Mouse (Mus musculus) macrophage (primary cell): ENCODE measurements around the gene Dis3l2. TPM values are rescaled to one million over a fixed set of nuclear protein-coding genes. Genes with fewer than 3 reads are reported as not detected.
A peak's percentile ranks its signal among the peaks of the same experiment; 100 is the strongest.

ENCODE experiments used
- H3K27ac ChIP-seq: fragments of 350-480 bp; formaldehyde crosslinking; 2 replicates; pipeline ENCODE4 v1.9.0; 2021
- H3K36me3 ChIP-seq: fragments of 350-480 bp; formaldehyde crosslinking; 2 replicates; pipeline ENCODE4 v1.9.0; 2021; ENCODE audit errors: inconsistent target
- H3K4me3 ChIP-seq: fragments of 350-480 bp; formaldehyde crosslinking; 2 replicates; pipeline ENCODE4 v1.9.0; 2021; ENCODE audit errors: inconsistent target
- H3K79me2 ChIP-seq: fragments of 350-480 bp; formaldehyde crosslinking; 2 replicates; pipeline ENCODE4 v1.9.0; 2021; ENCODE audit errors: inconsistent target
- WGBS: methylation state at CpG from one replicate; pipeline ENCODE4 v1.1.7; 2026; ENCODE audit warnings: inconsistent platforms; ENCODE audit not compliant: missing documents; 5-methylcytosine and 5-hydroxymethylcytosine counted together
- polyA plus RNA-seq: library from polyadenylated mRNA; stranded (reverse); fragments of 250-400 nt; gene quantifications from 3 replicates; pipeline ENCODE4 v1.2.4, GENCODE M21; 2018; ENCODE audit warnings: inconsistent platforms
- total RNA-seq, 78 experiments: library from RNA; depleted of rRNA; stranded (reverse); fragments of 250-400 nt; gene quantifications; 1 replicate in 9 of 78; 2 replicates in 24 of 78; 3 replicates in 43 of 78; 4 replicates in 2 of 78; pipeline ENCODE4 v1.2.4; 2018; ENCODE audit warnings: inconsistent platforms in 56 of 78

Dis3l2 gene
- total RNA-seq (2018; cell fraction: chromatin; rRNA removed) = 100 to 1,000 TPM in 10 of 26 experiments, 10 to 100 TPM in 16; 46.2 to 124 (median 93.1) TPM
- total RNA-seq (2018; cell fraction: cytosol; rRNA removed) = 10 to 100 TPM; 10.6 to 19.2 (median 14.7) TPM
- total RNA-seq (2018; cell fraction: nucleus; rRNA removed) = 10 to 100 TPM; 24.0 to 98.8 (median 46.6) TPM
- 11.4 to 14.0 TPM (median 11.9 TPM) in 3 replicates for polyA plus RNA-seq

DNA sequence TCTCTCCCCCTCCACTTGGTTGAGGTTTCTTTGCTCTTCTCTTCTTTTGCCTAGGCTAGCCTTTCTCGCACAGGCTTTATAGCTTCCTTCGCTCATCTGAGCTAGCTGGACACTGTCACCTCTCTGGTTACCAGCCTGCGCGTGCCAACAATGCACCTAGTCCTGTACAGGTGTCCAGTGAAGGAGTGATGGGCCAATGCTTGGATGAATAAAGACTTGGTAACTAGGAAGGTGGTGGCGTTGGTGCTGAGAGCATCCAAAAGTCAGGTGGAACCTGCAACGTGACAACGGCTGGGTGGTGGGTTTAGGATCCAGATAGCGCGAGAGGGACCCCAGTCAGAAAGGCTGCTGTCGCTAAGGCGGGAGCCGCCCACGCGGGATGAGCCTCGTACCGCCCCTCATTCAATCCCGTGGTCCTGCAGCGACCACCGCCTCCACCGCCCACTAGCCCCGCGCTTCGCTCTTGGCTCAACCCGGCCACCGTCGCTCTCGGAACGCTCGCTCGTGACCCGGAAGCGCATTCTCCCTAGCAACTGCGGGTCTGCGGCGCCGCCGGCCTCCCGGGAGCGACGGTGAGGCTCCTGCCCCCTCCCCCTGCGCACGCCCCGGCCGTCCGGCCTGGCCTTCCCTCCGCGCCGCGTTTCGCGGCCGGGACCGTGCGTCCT lies at the start of gene Dis3l2:
Gene Dis3l2 (plus strand): TSS at position 509 of the 665 bp plus-strand sequence.
- H3K4me3 ChIP-seq = peak within 1 kb of the TSS; percentile 78
- WGBS = 4% methylated on average over 46 of the region's 54 CpGs
- peaks cover 19% of the 10 kb centered on the region; the same call in 1 of the 2 replicates for H3K79me2 ChIP-seq
- H3K36me3 ChIP-seq = no peaks in the 10 kb centered on the region
- H3K27ac ChIP-seq = no peak within 1 kb of the TSS

- no peaks in the 10 kb centered on the region for H3K79me2 ChIP-seq
- no peak overlapping the region for H3K27ac ChIP-seq
- no peak overlapping the region for H3K4me3 ChIP-seq
- 93% methylated on average over 5 of the region's 5 CpGs for WGBS
- no peaks in the 10 kb centered on the region for H3K36me3 ChIP-seq
Measured at GRCm38 (mm10) chr1:86657071-86657470, 46.5 kb upstream of the Dis3l2 start.

DNA sequence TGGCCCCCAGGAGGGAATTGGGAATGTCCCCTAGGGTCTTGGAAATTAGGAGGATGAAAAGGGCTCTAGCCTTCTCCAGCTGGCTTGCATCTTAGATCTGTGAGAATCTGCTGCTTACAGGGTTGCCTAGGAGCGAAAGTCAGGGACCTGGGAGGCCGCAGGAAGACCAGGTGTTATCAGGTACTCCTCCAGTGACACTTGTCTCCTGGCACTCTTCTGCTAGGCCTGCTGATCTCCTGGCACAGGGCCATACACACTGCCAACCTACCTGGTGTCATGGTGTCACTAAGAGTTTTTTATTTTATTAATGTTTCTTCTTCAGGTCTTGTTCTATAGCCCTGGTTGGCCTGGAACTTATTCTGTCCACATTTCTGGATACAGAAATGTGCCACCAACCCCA lies 38.5 kb upstream of the Dis3l2 start:
- no peaks in the 10 kb centered on the region for H3K36me3 ChIP-seq
- 80% methylated on average over 2 of the region's 2 CpGs for WGBS

DNA sequence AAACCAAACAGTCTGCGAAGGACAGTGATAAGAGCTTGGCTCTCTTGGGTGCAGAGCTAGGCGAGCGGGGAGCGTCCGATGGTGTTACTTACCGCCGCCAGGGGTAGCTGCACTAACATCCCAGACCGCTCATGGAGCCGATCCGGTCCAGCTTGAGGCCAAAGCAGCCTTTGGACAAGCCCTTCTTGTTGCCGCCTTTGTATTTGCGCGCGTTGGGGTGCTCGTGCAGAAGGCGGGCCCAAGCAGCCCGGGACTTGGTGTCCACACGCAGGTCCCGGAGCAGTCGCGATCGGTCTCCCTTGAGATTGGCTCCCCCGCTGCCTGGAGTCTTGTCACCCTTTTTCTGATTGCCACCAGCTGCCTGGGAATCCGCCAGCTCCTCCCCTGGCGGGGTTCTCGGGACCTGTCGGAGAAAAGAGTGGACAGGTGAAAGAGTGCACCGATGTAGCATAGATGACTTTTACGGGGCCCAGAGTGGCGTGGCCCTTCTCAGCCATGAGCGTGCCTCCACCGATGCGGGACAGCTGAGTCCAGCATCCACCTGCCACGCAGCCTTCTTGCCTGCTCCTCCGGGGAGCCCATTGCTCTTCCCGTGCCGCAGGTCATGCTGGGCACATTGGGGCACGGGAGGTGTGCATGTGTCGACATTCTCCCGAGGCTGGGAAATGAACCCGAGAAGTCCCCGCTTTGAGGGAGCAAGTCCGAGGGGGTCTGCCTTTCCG lies 33.9 kb upstream of the Dis3l2 start:
- 3% methylated on average over 42 of the region's 44 CpGs for WGBS
- no peak overlapping the region for H3K4me3 ChIP-seq
- H3K27ac ChIP-seq = no peak overlapping the region
- H3K79me2 ChIP-seq = no peaks in the 10 kb centered on the region
- no peaks in the 10 kb centered on the region for H3K36me3 ChIP-seq

More for the DNA sequence above, 38.5 kb upstream of the Dis3l2 start:
- H3K27ac ChIP-seq = no peak overlapping the region
- H3K79me2 ChIP-seq = no peaks in the 10 kb centered on the region
- H3K4me3 ChIP-seq = no peak overlapping the region

GRCm38 (mm10) chr1:86670279-86671038 lies 33.1 kb upstream of the Dis3l2 start, which contains the start of gene Nppc:
Nppc (minus strand) TSS chr1:86670571.
- Histone ChIP-seq H3K4me3 (no peak within 1 kb of the TSS), H3K79me2 (no peaks in the 10 kb centered on the region), H3K27ac (no peak within 1 kb of the TSS), H3K36me3 (no peaks in the 10 kb centered on the region)
- 8% methylated on average over 48 of the region's 59 CpGs for WGBS

- no peaks in the 10 kb centered on the region for H3K79me2 ChIP-seq
- no peaks in the 10 kb centered on the region for H3K36me3 ChIP-seq
- 82% methylated on average over 9 of the region's 9 CpGs for WGBS
- no peak overlapping the region for H3K4me3 ChIP-seq
- no peak overlapping the region for H3K27ac ChIP-seq
Measured at GRCm38 (mm10) chr1:86674385-86674784, 29.2 kb upstream of the Dis3l2 start.

GRCm38 (mm10) chr1:86675126-86675525 lies 28.5 kb upstream of the Dis3l2 start:
- Histone ChIP-seq H3K79me2 (no peaks in the 10 kb centered on the region), H3K27ac (no peak overlapping the region), H3K36me3 (no peaks in the 10 kb centered on the region), H3K4me3 (no peak overlapping the region)
- WGBS = 85% methylated on average over 12 of the region's 12 CpGs

- Histone ChIP-seq H3K27ac (no peak overlapping the region), H3K36me3 (no peaks in the 10 kb centered on the region), H3K79me2 (no peaks in the 10 kb centered on the region), H3K4me3 (no peak overlapping the region)
- WGBS = 88% methylated on average over 3 of the region's 3 CpGs
Measured at GRCm38 (mm10) chr1:86677624-86678023, 26.0 kb upstream of the Dis3l2 start.

GRCm38 (mm10) chr1:86678667-86679066 lies 24.9 kb upstream of the Dis3l2 start:
- Histone ChIP-seq H3K27ac (no peak overlapping the region), H3K36me3 (no peaks in the 10 kb centered on the region), H3K79me2 (no peaks in the 10 kb centered on the region), H3K4me3 (no peak overlapping the region)
- 91% methylated on average over 10 of the region's 10 CpGs for WGBS

- no peaks in the 10 kb centered on the region for H3K36me3 ChIP-seq
- H3K27ac ChIP-seq = no peak overlapping the region
- 90% methylated on average over 4 of the region's 4 CpGs for WGBS
- H3K4me3 ChIP-seq = no peak overlapping the region
- no peaks in the 10 kb centered on the region for H3K79me2 ChIP-seq
Measured at GRCm38 (mm10) chr1:86687236-86687635, 16.4 kb upstream of the Dis3l2 start.

DNA sequence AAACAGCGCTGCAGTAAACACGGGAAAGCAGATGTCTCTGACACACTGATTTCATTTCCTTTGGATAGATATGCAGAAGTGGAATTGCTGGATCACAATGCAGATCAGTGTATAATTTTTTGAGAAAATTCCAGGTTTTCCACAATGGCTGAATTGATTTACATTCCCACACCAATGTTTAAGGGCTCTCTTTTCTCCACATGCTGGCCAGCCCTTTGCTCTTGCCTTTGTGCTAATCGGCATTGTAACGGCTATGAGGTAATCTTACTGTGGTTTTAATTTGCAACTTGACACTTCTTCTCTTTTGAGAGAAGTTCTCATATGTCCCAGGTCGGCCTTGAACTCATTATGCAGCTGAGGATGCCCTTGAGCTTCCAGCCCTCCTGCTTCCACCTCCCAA lies 12.6 kb upstream of the Dis3l2 start:
- no peak overlapping the region for H3K4me3 ChIP-seq
- H3K27ac ChIP-seq = no peak overlapping the region
- 85% methylated on average over 5 of the region's 5 CpGs for WGBS
- no peaks in the 10 kb centered on the region for H3K36me3 ChIP-seq
- no peaks in the 10 kb centered on the region for H3K79me2 ChIP-seq

GRCm38 (mm10) chr1:86696948-86697347 lies 6.7 kb upstream of the Dis3l2 start:
- Histone ChIP-seq H3K27ac (no peak overlapping the region), H3K36me3 (no peaks in the 10 kb centered on the region)
- 72% methylated on average over 4 of the region's 7 CpGs for WGBS

DNA sequence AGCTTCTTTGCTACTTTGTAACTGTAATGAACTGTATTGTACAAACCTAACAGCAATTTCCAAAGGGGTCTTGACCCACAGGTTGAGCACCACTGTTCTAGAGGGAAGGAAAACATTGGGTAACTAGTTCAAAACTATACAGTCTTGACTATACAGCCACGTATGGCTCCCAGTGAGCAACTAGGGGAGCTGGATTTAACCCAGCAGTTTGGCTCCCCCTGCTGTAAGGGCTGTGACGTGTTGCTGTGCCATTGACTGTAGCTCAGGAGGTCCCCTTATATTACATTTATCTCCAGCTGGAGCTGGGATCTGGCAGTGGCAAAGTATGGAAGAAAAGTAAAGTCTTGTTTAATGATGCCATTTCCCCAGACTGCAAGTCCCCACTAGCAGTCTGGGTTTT lies 4.9 kb upstream of the Dis3l2 start:
- H3K4me3 ChIP-seq = no peak overlapping the region
- H3K27ac ChIP-seq = no peak overlapping the region
- no peaks in the 10 kb centered on the region for H3K79me2 ChIP-seq
- WGBS = 47% methylated on average over 2 of the region's 2 CpGs
- no peaks in the 10 kb centered on the region for H3K36me3 ChIP-seq

More at GRCm38 (mm10) chr1:86696948-86697347, 6.7 kb upstream of the Dis3l2 start:
- no peak overlapping the region for H3K4me3 ChIP-seq
- no peaks in the 10 kb centered on the region for H3K79me2 ChIP-seq

DNA sequence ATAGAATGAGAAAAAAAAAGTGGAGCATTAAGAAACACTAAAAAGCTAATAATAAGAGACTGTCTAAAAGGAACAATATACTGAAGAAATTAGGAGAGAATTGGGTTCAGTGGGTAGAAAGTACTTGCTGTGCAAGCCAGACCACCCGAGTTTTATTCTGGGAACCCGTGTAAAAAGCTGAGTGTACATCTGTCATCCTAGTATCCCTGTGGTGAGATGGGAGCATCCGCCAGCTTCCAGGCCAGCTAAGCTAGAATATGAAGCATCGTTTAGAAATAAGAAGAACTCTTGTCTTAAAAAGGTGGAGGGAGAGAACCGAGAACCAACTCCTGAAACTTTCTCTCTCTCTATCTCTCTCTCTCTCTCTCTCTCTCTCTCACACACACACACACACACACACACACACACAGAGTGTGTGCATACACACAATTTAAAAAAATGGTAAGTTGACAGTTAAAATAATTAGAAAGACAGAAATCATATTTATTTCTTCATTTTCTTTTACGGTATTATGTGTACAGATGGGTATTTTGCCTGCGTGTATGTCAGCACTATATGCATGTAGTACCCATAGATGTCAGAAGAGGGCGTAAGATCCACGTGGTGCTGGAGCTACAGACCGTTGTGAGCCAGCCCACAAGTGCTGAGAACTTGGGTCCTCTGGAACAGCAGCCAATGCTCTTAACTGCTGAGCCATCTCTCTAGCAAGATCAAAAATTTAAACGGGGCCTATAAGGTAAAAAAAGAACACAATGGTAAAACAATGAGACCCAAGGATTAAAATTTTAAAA lies 4.1 kb upstream of the Dis3l2 start:
- Histone ChIP-seq H3K27ac (no peak overlapping the region), H3K4me3 (no peak overlapping the region), H3K79me2 (no peaks in the 10 kb centered on the region), H3K36me3 (no peaks in the 10 kb centered on the region)
- 81% methylated on average over 10 of the region's 11 CpGs for WGBS
